In genomic region chr5:8002827-8003226, GRCm38 (mm10) we compare ENCODE assay signal across 23 mouse cellular contexts. TPM values are rescaled to one million over a fixed set of nuclear protein-coding genes. Genes with fewer than 3 reads are reported as not detected.
DNase-seq lines count a peak whose midpoint lies in the region; ATAC-seq and TF ChIP-seq lines count a peak whose summit lies in the region.
"Had no signal": no experiment of that assay in that cellular context is flagged by ENCODE, and none has a peak within 500 bp of the region (broad histone marks: within the 10 kb centered on the region; RNA-seq: fewer than 3 reads in every experiment).

No protein-coding gene starts in this region.

- no peak overlapping the region for H3K4me3 ChIP-seq in lung, embryonic 14.5 days (ENCODE audit: low read depth, low read length)
- H3K4me3 ChIP-seq in lung, postnatal 0 days (ENCODE audit: low read depth, low read length) = no peak overlapping the region
- H3K4me3 ChIP-seq in stomach, postnatal 0 days (ENCODE audit: low read depth, low read length) = no peak overlapping the region
- H3K4me3 ChIP-seq: embryonic facial prominence, embryonic 13.5 days; embryonic facial prominence, embryonic 15.5 days; erythroblast, embryonic 14.5 days; forebrain, embryonic 10.5 days; forebrain, embryonic 12.5 days had no signal

- DNase-seq in lung, embryonic 14.5 days = peak; percentile 5
- DNase-seq in lung, postnatal 25 days (ENCODE audit: low spot score) = no peak
- peak; percentile 50 for DNase-seq in lung, postnatal 0 days (ENCODE audit: low spot score)
- DNase-seq in lung, postnatal 4 days = no peak
- DNase-seq in stomach, postnatal 0 days (ENCODE audit: low spot score) = no peak
- DNase-seq in urinary bladder, postnatal 14 days (ENCODE audit: low spot score) = no peak
- DNase-seq: adrenal gland, adult 2 months; adrenal gland, postnatal 10 days; adrenal gland, postnatal 25 days; cerebellum, adult 11 months; cerebellum, adult 18-20 months; cerebellum, adult 8-10 months; cerebellum, adult 9-11 months; cerebellum, postnatal 14 days; cerebellum, postnatal 36 days; embryo, embryonic 11 days had no signal

- no peak for TF ChIP-seq CTCF in lung, embryonic 14.5 days (IDR thresholded peaks at IDR 0.05; ENCODE audit: low read depth)
- TF ChIP-seq CTCF in lung, postnatal 0 days (IDR thresholded peaks at IDR 0.05) = no peak
- no peak for TF ChIP-seq CTCF in stomach, postnatal 0 days (IDR thresholded peaks at IDR 0.05; ENCODE audit: low read depth)

- no peak overlapping the region for H3K9ac ChIP-seq in lung, embryonic 14.5 days
- H3K9ac ChIP-seq in lung, postnatal 0 days (replicated peaks; ENCODE audit: low read depth) = no peak overlapping the region
- H3K9ac ChIP-seq in stomach, postnatal 0 days (ENCODE audit: low read length) = no peak overlapping the region
- H3K9ac ChIP-seq: embryonic facial prominence, embryonic 13.5 days; embryonic facial prominence, embryonic 15.5 days; forebrain, embryonic 12.5 days had no signal

- no peak for TF ChIP-seq EP300 in lung, postnatal 0 days (IDR thresholded peaks at IDR 0.05)
- no peak for TF ChIP-seq EP300 in stomach, postnatal 0 days (optimal IDR thresholded peaks at IDR 0.05)

- H3K36me3 ChIP-seq in lung, embryonic 14.5 days (ENCODE audit: insufficient read depth) = no peaks in the 10 kb centered on the region
- no peaks in the 10 kb centered on the region for H3K36me3 ChIP-seq in lung, postnatal 0 days (ENCODE audit: insufficient read depth, low read length)
- H3K36me3 ChIP-seq in stomach, postnatal 0 days (ENCODE audit: control insufficient read depth, insufficient read depth, low read length) = no peaks in the 10 kb centered on the region
- H3K36me3 ChIP-seq: embryonic facial prominence, embryonic 13.5 days; embryonic facial prominence, embryonic 15.5 days; forebrain, embryonic 10.5 days; forebrain, embryonic 12.5 days had no signal

- H3K4me2 ChIP-seq in lung, embryonic 14.5 days = no peak overlapping the region
- no peak overlapping the region for H3K4me2 ChIP-seq in lung, postnatal 0 days (replicated peaks; ENCODE audit: low read depth, low read length)
- no peak overlapping the region for H3K4me2 ChIP-seq in stomach, postnatal 0 days (replicated peaks; ENCODE audit: low read depth)
- H3K4me2 ChIP-seq: embryonic facial prominence, embryonic 13.5 days; embryonic facial prominence, embryonic 15.5 days; forebrain, embryonic 12.5 days had no signal

- no peaks in the 10 kb centered on the region for H3K27me3 ChIP-seq in lung, embryonic 14.5 days (ENCODE audit: insufficient read depth, low read length)
- no peaks in the 10 kb centered on the region for H3K27me3 ChIP-seq in lung, postnatal 0 days (replicated peaks; ENCODE audit: insufficient read depth, low read length)
- H3K27me3 ChIP-seq in stomach, postnatal 0 days (ENCODE audit: control insufficient read depth, insufficient read depth, low read length) = no peaks in the 10 kb centered on the region
- H3K27me3 ChIP-seq: embryonic facial prominence, embryonic 13.5 days; embryonic facial prominence, embryonic 15.5 days; forebrain, embryonic 12.5 days had no signal

- H3K9me3 ChIP-seq in lung, embryonic 14.5 days (ENCODE audit: low read depth, low read length) = no peaks in the 10 kb centered on the region
- H3K9me3 ChIP-seq in lung, postnatal 0 days (ENCODE audit: low read length) = no peaks in the 10 kb centered on the region
- no peaks in the 10 kb centered on the region for H3K9me3 ChIP-seq in stomach, postnatal 0 days (ENCODE audit: control insufficient read depth, low read length)
- H3K9me3 ChIP-seq: embryonic facial prominence, embryonic 13.5 days; embryonic facial prominence, embryonic 15.5 days; forebrain, embryonic 10.5 days; forebrain, embryonic 12.5 days had no signal

- no peaks in the 10 kb centered on the region for H3K4me1 ChIP-seq in lung, embryonic 14.5 days (ENCODE audit: insufficient read depth)
- H3K4me1 ChIP-seq in lung, postnatal 0 days (ENCODE audit: insufficient read depth, low read depth, low read length) = no peaks in the 10 kb centered on the region
- no peaks in the 10 kb centered on the region for H3K4me1 ChIP-seq in stomach, postnatal 0 days (replicated peaks; ENCODE audit: control insufficient read depth, insufficient read depth)
- H3K4me1 ChIP-seq: embryonic facial prominence, embryonic 13.5 days; embryonic facial prominence, embryonic 15.5 days; forebrain, embryonic 10.5 days; forebrain, embryonic 12.5 days had no signal

- no peak for ATAC-seq in lung, embryonic 14.5 days (ENCODE audit: insufficient read depth)
- ATAC-seq in lung, postnatal 0 days = peak; percentile 78
- ATAC-seq in stomach, postnatal 0 days (ENCODE audit: low FRiP score, low TSS enrichment) = peak; percentile 56; the same call in 1 of the 2 replicates
- ATAC-seq: forebrain, embryonic 14.5 days had no signal

- no peak overlapping the region for H3K27ac ChIP-seq in lung, embryonic 14.5 days (ENCODE audit: low read depth)
- no peak overlapping the region for H3K27ac ChIP-seq in lung, postnatal 0 days (ENCODE audit: low read length)
- H3K27ac ChIP-seq in stomach, postnatal 0 days (replicated peaks) = no peak overlapping the region
- H3K27ac ChIP-seq: embryonic facial prominence, embryonic 13.5 days; embryonic facial prominence, embryonic 15.5 days; forebrain, embryonic 10.5 days; forebrain, embryonic 12.5 days had no signal

RNA-seq across cellular contexts. Expression of gene Steap4, which starts 42.6 kb away (rescaled TPM):
- polyA plus RNA-seq in lung, embryonic 14.5 days (2014; fragmentation: Nextera tagmentation; extraction: Ambion mirVana) = 1.7 and 2.7 TPM in 2 replicates
- polyA plus RNA-seq in lung, postnatal 0 days (2015; fragmentation: Nextera tagmentation; extraction: Ambion mirVana) = 6.4 and 19.5 TPM in 2 replicates
- 3.6 and 3.7 TPM in 2 replicates for polyA plus RNA-seq in stomach, postnatal 0 days (2015; fragmentation: Nextera tagmentation; extraction: Ambion mirVana)
- polyA plus RNA-seq: C2C12; forebrain, embryonic 14.5 days had no signal

RNA-seq across cellular contexts. Expression of gene Sri, which starts 43.1 kb away (rescaled TPM):
- 253 and 268 TPM in 2 replicates for polyA plus RNA-seq in lung, embryonic 14.5 days (2014; fragmentation: Nextera tagmentation; extraction: Ambion mirVana)
- 338 and 346 TPM in 2 replicates for polyA plus RNA-seq in lung, postnatal 0 days (2015; fragmentation: Nextera tagmentation; extraction: Ambion mirVana)
- polyA plus RNA-seq in stomach, postnatal 0 days (2015; fragmentation: Nextera tagmentation; extraction: Ambion mirVana) = 396 and 411 TPM in 2 replicates

Comparison
In these comparisons a context has a peak if more than half of its experiments do, and no peak if none do; other contexts are left out.
1. DNase-seq: peak in lung, embryonic 14.5 days (single experiment) and lung, postnatal 0 days (single experiment); none in lung, postnatal 25 days (single experiment), lung, postnatal 4 days (0 of 2), stomach, postnatal 0 days (single experiment) and urinary bladder, postnatal 14 days (single experiment).